In genomic region chr8:9342998-9343397, GRCm38 (mm10) we compare ENCODE assay signal across 20 mouse cellular contexts.
"Had no signal": no experiment of that assay in that cellular context is flagged by ENCODE, and none has a peak within 500 bp of the region (broad histone marks: within the 10 kb centered on the region; RNA-seq: fewer than 3 reads in every experiment).

No protein-coding gene starts in this region.

- H3K9me3 ChIP-seq: kidney, embryonic 15.5 days; liver, embryonic 13.5 days; lung, embryonic 15.5 days; megakaryocyte, embryonic 14.5 days; neural tube, embryonic 12.5 days; neural tube, embryonic 15.5 days had no signal

- H3K4me3 ChIP-seq: kidney, embryonic 15.5 days; left cerebral cortex, adult 2 months; liver, embryonic 13.5 days; lung, embryonic 15.5 days; megakaryocyte, embryonic 14.5 days; neural tube, embryonic 12.5 days; neural tube, embryonic 15.5 days had no signal

- H3K4me2 ChIP-seq: kidney, embryonic 15.5 days; liver, embryonic 13.5 days; lung, embryonic 15.5 days; midbrain, embryonic 11.5 days; neural tube, embryonic 12.5 days; neural tube, embryonic 15.5 days had no signal

- H3K27ac ChIP-seq: kidney, embryonic 15.5 days; left cerebral cortex, adult 2 months; liver, embryonic 13.5 days; lung, embryonic 15.5 days; neural tube, embryonic 12.5 days; neural tube, embryonic 15.5 days; stomach, postnatal 0 days had no signal

- DNase-seq: kidney, adult 8-10 months; kidney, postnatal 10 days; kidney, postnatal 36 days; layer of hippocampus, postnatal 36 days; liver, embryonic 13.5 days; lung, postnatal 10 days; lung, postnatal 36 days; midbrain, embryonic 14.5 days; right cerebral cortex, adult 18-20 months; right cerebral cortex, postnatal 14 days; right cerebral cortex, postnatal 4 days; thymus, postnatal 25 days had no signal

- H3K9ac ChIP-seq: kidney, embryonic 15.5 days; liver, embryonic 13.5 days; lung, embryonic 15.5 days; neural tube, embryonic 12.5 days; neural tube, embryonic 15.5 days had no signal

- H3K27me3 ChIP-seq: kidney, embryonic 15.5 days; liver, embryonic 13.5 days; lung, embryonic 15.5 days; megakaryocyte, embryonic 14.5 days; neural tube, embryonic 12.5 days; neural tube, embryonic 15.5 days had no signal

- H3K36me3 ChIP-seq: kidney, embryonic 15.5 days; liver, embryonic 13.5 days; lung, embryonic 15.5 days; neural tube, embryonic 12.5 days; neural tube, embryonic 15.5 days had no signal

- H3K4me1 ChIP-seq: kidney, embryonic 15.5 days; liver, embryonic 13.5 days; lung, embryonic 15.5 days; megakaryocyte, embryonic 14.5 days had no signal
